Mouse (Mus musculus) E14TG2a.4 (cell line): ENCODE measurements around the gene Sycp2l.

Experiments used
- CTCF ChIP-seq: conservative IDR thresholded peaks from 2 replicates; pipeline ENCODE4 v1.5.1; 2014; ENCODE audit warnings: low read length
- NANOG ChIP-seq: IDR thresholded peaks from 2 replicates; pipeline ENCODE4 v1.6.1; 2014; ENCODE audit warnings: borderline replicate concordance, low read length, mixed read lengths

- TF ChIP-seq CTCF (no peak), NANOG (no peak)
These were observed 34.2 kb upstream of the Sycp2l start for GRCm38 (mm10) chr13:41079859-41080258.
